Mouse (Mus musculus) brain, adult 2 months (tissue): ENCODE measurements around the gene Fto.
A peak's percentile ranks its signal among the peaks of the same experiment; 100 is the strongest.

ENCODE experiments used
- DNase-seq: peaks from one replicate; pipeline ENCODE4 v3.0.0; 2011; ENCODE audit warnings: low read depth, low spot score

The Fto gene

DNA sequence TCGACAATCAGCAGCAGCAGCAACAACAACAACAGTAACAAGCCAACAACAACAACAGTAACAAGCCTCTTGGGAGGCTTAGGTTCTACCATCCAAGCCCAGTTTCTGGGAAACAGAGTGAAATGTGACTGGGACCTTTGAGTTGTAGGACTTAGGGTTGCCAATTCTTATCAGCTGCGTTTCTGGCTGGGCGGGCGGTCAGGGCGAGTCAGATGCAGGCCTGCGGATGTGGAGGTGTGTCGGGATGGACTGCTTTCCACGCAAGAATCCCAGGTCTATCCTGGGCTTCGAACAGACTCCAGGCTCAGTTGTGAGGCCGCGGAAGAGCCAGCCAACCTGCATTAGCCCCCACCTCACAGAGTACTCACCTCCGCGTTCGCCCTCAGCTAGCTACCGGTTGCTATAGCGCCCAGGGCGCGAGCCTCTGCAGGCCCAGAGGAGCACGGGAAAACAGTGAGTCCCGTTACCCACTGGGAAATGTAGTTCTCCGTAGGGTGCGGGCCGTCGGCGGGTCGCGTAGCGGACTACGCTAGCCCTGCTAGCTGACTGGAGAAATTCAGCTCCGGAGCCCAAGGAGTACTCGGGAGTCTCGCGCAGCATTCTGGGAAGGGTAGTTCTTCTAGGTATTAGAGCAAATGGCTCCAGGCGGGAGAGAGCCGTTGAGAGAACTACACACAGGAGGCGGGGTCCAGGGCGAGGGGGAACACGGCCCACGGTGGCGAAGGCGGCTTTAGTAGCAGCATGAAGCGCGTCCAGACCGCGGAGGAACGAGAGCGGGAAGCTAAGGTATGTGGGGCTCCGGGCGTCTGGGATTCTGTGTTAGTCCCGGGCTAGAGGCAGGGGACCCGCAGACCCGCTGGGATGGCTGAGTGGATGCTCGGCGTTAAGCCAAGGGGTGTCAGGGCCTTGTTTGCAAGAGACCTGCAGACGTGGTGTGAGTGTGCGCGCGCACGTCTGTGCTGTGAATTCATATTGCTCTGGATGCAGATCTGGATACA is at the start of gene Fto, which contains the start of gene Rpgrip1l:
TSS of gene Fto (plus strand) at position 691 of the 998 bp plus-strand sequence.
TSS of gene Rpgrip1l (minus strand) at position 428 of the 998 bp plus-strand sequence.
- peak; percentile 100 for DNase-seq

DNA sequence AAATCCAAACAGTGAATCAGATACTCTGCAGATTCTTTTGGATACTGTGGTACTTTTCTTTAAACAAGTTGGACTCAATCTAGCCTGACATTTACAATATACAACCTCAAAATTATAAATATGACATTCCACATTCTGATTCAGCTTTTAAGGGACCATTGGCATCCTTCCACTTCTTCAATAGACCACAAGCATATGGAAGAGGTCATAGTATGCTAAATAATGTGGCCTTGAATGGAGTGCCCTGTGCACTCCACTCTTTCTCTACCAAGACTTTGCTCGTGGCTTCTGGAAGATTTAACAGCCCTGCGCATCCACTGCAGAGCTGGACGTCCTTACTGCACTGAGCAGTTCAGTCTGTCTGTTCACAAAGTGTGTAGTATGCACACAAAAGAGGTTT is 49.4 kb upstream of the Fto start:
- no peak for DNase-seq

DNA sequence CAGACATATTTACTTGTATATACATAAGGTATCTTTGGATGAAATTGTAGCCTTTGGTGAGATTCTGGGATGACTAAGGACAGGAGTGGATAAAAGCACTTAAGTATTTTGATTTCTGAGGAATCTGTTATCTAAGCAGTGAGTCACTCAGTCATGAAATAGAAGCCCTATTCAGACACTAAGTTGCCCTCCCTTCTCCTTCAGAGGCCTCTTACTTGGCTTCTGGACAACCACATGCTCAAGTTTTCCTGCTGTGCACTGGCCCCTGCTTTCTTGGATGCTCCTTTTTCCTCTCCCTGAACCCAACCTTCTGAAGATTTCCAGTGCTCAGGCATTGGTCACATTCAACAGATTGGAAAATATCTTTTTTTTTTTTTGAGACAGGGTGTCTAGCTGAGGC is 48.8 kb upstream of the Fto start:
- no peak for DNase-seq

- DNase-seq = no peak
These were observed 43.9 kb upstream of the Fto start for GRCm38 (mm10) chr8:91269374-91269958.

- DNase-seq = peak; percentile 72
These were observed 39.8 kb upstream of the Fto start for GRCm38 (mm10) chr8:91273493-91273892.

GRCm38 (mm10) chr8:91276337-91276736 is 37.0 kb upstream of the Fto start:
- no peak for DNase-seq

DNA sequence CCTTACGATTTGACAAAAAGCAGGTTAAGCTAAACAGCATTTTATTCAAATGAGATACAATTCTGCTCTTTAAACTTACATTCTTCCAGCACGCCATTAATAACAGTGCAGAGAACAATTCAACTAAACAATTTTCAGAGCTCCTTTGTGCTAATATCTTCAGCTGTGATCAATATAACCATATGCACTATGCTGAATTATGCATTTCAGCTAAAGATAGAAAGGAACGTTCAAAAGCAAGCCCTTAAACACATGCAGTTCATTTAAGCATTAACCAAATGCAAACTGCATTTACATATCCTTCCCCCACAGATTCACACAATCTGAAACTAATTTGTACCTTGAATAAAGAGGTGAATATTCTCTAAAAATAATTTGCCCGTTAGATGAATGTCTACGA is 35.3 kb upstream of the Fto start:
- peak; percentile 24 for DNase-seq

DNA sequence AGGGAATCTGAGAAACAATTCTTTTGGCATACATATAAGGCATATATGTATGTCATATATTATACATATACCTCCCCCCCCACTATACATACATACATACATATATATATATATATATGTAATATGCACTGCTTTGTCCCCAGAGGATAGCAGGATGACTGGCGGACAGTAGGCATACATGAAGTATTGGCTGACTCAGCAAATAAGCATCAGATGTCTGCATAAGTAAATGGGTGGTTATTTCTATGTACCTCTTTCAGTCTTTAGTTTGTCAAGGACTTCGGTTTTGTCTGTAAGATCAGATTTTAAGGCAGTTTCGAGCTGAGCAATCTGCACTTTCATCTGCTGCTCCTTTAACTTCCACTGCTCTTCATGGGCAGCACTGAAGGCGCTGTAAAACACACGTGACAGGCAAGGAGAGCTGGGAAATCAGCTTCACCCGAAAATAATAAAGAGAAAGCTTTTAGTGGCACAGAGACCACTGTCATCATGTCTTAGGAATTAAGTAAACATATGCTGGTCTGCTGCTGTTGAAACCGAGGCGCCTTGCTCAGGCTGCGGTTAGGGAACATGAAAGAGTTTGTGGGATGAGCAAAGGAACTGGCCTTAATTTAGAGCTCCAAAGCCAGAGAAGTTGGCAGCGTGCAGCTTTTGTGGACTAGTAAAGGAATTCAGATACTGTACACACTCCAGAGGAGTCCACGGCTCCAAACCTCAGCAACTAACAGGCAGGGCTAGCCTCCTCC is 32.7 kb upstream of the Fto start:
- DNase-seq = peak; percentile 35

DNA sequence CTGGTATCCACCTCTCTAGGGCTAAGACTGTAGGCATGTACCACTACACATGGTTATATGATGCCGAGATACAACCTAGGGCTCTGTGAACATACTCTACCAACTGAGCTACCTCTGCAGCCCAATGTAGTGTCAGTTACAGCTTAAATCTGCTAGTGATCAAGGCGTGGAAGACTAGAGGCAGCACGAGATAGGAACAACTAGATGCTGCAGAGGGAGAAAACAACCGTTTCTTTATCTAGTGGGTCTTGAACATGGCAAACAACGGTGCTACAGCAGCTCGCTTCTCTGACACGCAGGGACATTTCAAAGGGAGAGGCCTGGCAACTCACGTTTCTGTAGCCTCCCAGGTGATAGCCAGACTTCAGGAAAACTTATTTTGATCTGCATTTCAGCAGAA is 31.8 kb upstream of the Fto start:
- no peak for DNase-seq

GRCm38 (mm10) chr8:91282655-91283054 is 30.7 kb upstream of the Fto start:
- DNase-seq = peak; percentile 55

DNA sequence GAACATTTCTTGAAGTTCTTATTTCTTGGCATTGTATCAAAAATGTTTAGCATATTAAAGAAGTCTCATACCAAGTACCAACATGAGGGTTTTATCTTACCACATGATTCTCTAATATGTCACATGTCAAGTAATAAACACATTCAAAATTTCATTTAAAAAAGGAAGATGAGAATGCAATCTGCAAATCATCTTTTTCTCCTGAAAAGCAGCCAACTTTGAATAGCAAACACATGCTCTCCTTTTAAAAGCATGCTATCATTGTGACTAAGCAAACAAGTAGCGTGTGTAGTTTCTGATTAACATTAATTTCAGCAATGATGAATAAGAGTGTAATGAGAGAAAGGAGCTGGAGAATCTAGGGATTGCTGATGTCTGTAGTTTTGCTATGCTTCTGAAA is 29.5 kb upstream of the Fto start:
- peak; percentile 27 for DNase-seq

DNA sequence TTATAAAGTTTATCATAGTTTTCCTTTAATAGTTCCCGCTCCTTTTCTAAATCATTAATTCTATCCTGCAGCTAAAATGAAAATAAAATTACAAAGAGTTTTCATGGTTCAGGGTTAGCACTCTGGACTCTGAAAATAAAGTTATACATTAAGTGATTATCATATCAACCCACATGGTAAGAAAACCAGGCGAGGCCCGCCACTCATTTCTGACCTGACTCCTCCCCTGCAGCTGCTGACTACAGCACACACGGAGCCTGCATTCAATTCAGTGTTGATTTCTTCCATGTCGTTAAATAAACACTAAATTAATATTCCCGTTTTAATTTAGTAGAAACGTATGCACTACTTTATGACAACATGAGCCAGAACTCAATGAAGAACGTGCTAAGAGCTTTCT is 27.1 kb upstream of the Fto start:
- no peak for DNase-seq

DNA sequence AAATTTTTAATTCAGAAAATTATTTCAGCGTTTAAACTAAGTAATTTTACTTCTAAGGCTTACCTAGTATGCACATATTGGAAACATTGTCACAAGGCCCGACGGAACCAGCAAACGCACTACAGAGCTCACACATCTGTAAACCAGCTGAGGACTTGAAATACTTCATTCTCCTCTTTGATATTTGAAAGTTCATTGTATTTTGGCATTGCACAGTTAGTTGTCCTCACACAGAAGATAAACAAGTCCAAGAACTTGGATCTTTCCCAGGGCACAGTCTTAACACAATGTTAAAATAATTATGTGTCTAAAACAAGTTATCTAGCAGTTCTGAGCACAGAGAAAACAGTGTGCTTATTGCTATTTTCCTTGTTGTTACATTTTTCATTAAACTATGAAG is 22.7 kb upstream of the Fto start:
- DNase-seq = no peak

GRCm38 (mm10) chr8:91295786-91296185 is 17.5 kb upstream of the Fto start:
- DNase-seq = no peak

GRCm38 (mm10) chr8:91298672-91299071 is 14.7 kb upstream of the Fto start:
- DNase-seq = no peak

DNA sequence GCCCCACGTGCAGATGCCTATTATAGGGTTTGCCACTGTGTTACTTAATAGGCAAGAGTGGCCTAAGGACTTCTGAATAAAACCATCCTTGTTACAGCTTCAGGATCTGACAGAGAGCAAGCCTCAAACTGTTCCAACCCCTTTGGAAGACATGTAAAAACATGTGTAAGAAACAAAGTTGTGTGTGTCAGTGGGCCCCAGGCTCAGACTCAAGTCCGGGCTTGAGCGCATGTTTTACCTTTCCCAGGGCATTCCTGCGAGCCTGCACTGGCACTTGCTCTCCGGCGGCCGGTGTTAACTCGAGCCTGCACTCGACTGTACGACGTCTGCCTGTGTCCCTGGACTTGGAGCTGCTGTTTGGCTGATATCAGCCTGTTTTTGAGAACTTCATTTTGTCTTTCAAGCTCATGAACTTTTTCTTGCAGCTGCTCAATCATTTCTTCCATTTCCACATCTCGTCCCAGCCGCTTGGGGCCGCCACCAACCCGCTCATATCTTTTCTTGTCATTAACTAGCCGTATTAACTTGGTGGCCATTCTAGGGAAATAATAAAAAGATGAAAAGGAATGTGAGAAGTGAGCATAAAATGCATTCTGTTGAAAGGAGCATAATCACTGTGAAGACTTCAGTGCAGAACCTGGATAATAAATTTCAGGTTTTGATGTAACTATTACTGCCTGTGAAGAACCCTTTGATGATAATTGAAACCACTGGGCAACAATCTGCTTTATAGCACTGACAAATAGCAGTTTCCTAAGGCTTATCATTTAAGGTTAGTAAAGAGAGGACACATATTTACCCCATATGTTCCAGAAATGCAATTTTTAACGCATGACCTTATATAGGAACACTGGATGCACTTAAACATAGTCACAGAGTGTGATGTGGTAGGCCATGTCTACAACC is 8.6 kb upstream of the Fto start:
- DNase-seq = no peak

DNA sequence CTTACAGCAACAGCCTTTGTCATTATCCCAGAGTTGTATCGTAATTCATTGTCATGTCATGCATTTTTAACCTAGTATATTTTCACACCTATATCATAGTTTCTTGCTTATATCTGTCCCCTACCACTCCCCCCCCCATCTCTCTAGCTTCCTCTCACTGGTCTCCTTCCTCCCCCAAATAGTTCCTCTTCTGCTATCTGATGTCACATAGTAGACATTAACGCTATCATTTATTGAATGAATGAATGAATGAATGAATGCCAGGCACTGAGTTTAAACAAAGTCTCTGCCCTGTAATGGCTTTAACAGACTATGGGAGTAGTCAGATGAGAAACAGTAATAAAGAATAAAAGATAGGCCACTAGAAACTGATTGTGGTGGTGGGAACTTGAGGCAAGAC is 983 bp upstream of the Fto start:
- DNase-seq = no peak

- DNase-seq = no peak
These were observed 4.4 kb downstream of the Fto start for GRCm38 (mm10) chr8:91317567-91318227.

- DNase-seq = peak; percentile 23
These were observed 5.8 kb downstream of the Fto start for GRCm38 (mm10) chr8:91318938-91319729.

DNA sequence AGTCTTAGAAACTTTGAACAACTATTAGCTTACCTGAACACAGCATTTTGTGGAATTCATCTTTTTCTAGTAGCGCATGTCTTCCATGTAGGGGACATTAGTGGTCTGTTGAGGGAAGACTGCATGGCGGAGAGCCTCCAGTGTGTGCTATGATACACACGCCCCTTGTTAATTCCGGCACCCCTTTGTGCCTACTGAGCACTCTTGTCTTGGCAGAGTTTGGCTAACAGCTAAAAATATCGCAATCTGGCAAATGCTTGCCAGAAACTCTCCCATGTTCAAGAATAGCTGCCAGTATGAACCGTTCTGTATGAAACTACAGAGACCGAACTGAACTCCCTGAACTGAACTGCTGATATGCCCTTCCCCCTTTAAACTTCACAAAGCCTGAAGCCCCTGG is 10.2 kb downstream of the Fto start:
- peak; percentile 91 for DNase-seq
